Mouse (Mus musculus) frontal cortex, postnatal 10 days (tissue): Measurements from ENCODE around the gene Mapkapk3.

ENCODE experiments used
- DNase-seq, 2 experiments: peaks; one replicate each; pipeline ENCODE4 v3.0.0; 2022; ENCODE audit warnings: low spot score in 2 of 2, mixed read lengths in 1 of 2

Gene Mapkapk3

GRCm38 (mm10) chr9:107264731-107265130 is 24.9 kb downstream of the Mapkapk3 start:
- no peak for DNase-seq

- DNase-seq = no peak
Measured at GRCm38 (mm10) chr9:107263912-107264311, 25.8 kb downstream of the Mapkapk3 start.

- DNase-seq = no peak
Measured at GRCm38 (mm10) chr9:107262375-107262774, 27.3 kb downstream of the Mapkapk3 start.

- no peak for DNase-seq
Measured at GRCm38 (mm10) chr9:107261792-107262191, 27.9 kb downstream of the Mapkapk3 start.

GRCm38 (mm10) chr9:107260836-107261235 is 28.8 kb downstream of the Mapkapk3 start:
- DNase-seq = no peak

GRCm38 (mm10) chr9:107260429-107260828 is 29.2 kb downstream of the Mapkapk3 start:
- DNase-seq = no peak

GRCm38 (mm10) chr9:107259571-107259970 is 30.1 kb downstream of the Mapkapk3 start:
- peak; percentile 57 to 74 for DNase-seq

- DNase-seq = no peak
Measured at GRCm38 (mm10) chr9:107255596-107255995, 34.1 kb downstream of the Mapkapk3 start.

- no peak for DNase-seq
Measured at GRCm38 (mm10) chr9:107254925-107255324, 34.8 kb downstream of the Mapkapk3 start.

GRCm38 (mm10) chr9:107254476-107254875 is 35.2 kb downstream of the Mapkapk3 start:
- DNase-seq = peak; percentile 71 to 74

- DNase-seq = peak; percentile 63 to 65
Measured at GRCm38 (mm10) chr9:107252164-107252563, 37.5 kb downstream of the Mapkapk3 start.

- no peak for DNase-seq
Measured at GRCm38 (mm10) chr9:107250416-107251337, 39.0 kb downstream of the Mapkapk3 start.

- no peak for DNase-seq
Measured at GRCm38 (mm10) chr9:107249154-107249553, 40.5 kb downstream of the Mapkapk3 start.

GRCm38 (mm10) chr9:107246170-107246569 is 43.5 kb downstream of the Mapkapk3 start:
- no peak for DNase-seq

- DNase-seq = no peak
Measured at GRCm38 (mm10) chr9:107245311-107245710, 44.4 kb downstream of the Mapkapk3 start.

GRCm38 (mm10) chr9:107236151-107236550 is 53.5 kb downstream of the Mapkapk3 start:
- DNase-seq = no peak

GRCm38 (mm10) chr9:107235261-107235660 is 54.4 kb downstream of the Mapkapk3 start:
- no peak for DNase-seq

GRCm38 (mm10) chr9:107232140-107232539 is 57.5 kb downstream of the Mapkapk3 start:
- no peak for DNase-seq

- DNase-seq = peak; percentile 67 to 79
Measured at GRCm38 (mm10) chr9:107231539-107232139, 58.0 kb downstream of the Mapkapk3 start, which contains the start of gene Dock3. Gene Dock3, minus strand, starts transcription at chr9:107231909.

GRCm38 (mm10) chr9:107230991-107231538 is 58.6 kb downstream of the Mapkapk3 start:
- peak in 1 of 2 experiments; percentile 69 for DNase-seq

- DNase-seq = no peak
Measured at GRCm38 (mm10) chr9:107224597-107224996, 65.1 kb downstream of the Mapkapk3 start.
